Mouse (Mus musculus) thymus, adult 2 months (tissue): ENCODE data around the gene Mok.

ENCODE experiments used
- CTCF ChIP-seq: fragments of 200-500 bp; IDR thresholded peaks from 2 replicates; pipeline ENCODE4 v1.5.1; 2012; ENCODE audit warnings: mild to moderate bottlenecking, control low read depth, low read length, moderate library complexity, borderline replicate concordance; ENCODE audit not compliant: control insufficient read depth, poor library complexity, insufficient read depth; ENCODE audit errors: extremely low read depth
- POLR2A ChIP-seq: fragments of 200-500 bp; IDR thresholded peaks from 2 replicates; pipeline ENCODE4 v1.6.1; 2012; ENCODE audit warnings: mild to moderate bottlenecking, low read length, control low read depth, moderate library complexity; ENCODE audit not compliant: control insufficient read depth, poor library complexity, insufficient read depth; ENCODE audit errors: extremely low read depth

- TF ChIP-seq POLR2A (no peak), CTCF (no peak)
These were observed 23.9 kb downstream of the Mok start for GRCm38 (mm10) chr12:110816833-110817232.
